Mouse (Mus musculus) lung, postnatal 36 days (tissue): Measurements from ENCODE around the gene Defb11.
A peak's percentile ranks its signal among the peaks of the same experiment; 100 is the strongest.
"Not testable (repeated sequence)": the region's sequence is repeated elsewhere in the genome, so short reads cannot be mapped to it uniquely, and the experiment has no call there.

Source experiments
- DNase-seq: peaks from one replicate; pipeline ENCODE4 v3.0.0; 2022; ENCODE audit warnings: mixed read lengths

The Defb11 gene

GRCm38 (mm10) chr8:21906290-21906689, at the start of gene Defb11:
TSS of gene Defb11 (minus strand) at chr8:21906412.
- DNase-seq: not testable (repeated sequence)

- DNase-seq: peak; percentile 51
These were observed 49.1 kb upstream of the Defb11 start for GRCm38 (mm10) chr8:21955321-21955720.

GRCm38 (mm10) chr8:21947311-21948017, 41.3 kb upstream of the Defb11 start:
- no peak for DNase-seq

GRCm38 (mm10) chr8:21946462-21946861, 40.2 kb upstream of the Defb11 start, which contains the start of gene Defb13:
TSS of gene Defb13 (plus strand) at chr8:21946762.
- DNase-seq: no peak

GRCm38 (mm10) chr8:21938052-21938451, 31.8 kb upstream of the Defb11 start, which contains the start of gene Defb35:
TSS of gene Defb35 (plus strand) at chr8:21938352.
- DNase-seq: not testable (repeated sequence)

GRCm38 (mm10) chr8:21932610-21933009, 26.4 kb upstream of the Defb11 start, which contains the start of gene Defb15:
TSS of gene Defb15 (minus strand) at chr8:21932710.
- DNase-seq: no peak

GRCm38 (mm10) chr8:21930754-21931153, 24.5 kb upstream of the Defb11 start:
- DNase-seq: not testable (repeated sequence)

- DNase-seq: no peak
These were observed 9.4 kb upstream of the Defb11 start for GRCm38 (mm10) chr8:21915625-21916024.

- no peak for DNase-seq
These were observed 6.3 kb upstream of the Defb11 start for GRCm38 (mm10) chr8:21912554-21912953.

GRCm38 (mm10) chr8:21911931-21912330, 5.7 kb upstream of the Defb11 start:
- DNase-seq: no peak

GRCm38 (mm10) chr8:21885321-21885720, 20.9 kb downstream of the Defb11 start, which contains the start of gene Defb9:
TSS of gene Defb9 (minus strand) at chr8:21885421.
- not testable (repeated sequence) for DNase-seq

GRCm38 (mm10) chr8:21858586-21858985, 47.6 kb downstream of the Defb11 start, which contains the start of gene Defb10:
TSS of gene Defb10 (plus strand) at chr8:21858901.
- DNase-seq: not testable (repeated sequence)
